Mouse (Mus musculus): ENCODE measurements around the gene Agap2.

DNA sequence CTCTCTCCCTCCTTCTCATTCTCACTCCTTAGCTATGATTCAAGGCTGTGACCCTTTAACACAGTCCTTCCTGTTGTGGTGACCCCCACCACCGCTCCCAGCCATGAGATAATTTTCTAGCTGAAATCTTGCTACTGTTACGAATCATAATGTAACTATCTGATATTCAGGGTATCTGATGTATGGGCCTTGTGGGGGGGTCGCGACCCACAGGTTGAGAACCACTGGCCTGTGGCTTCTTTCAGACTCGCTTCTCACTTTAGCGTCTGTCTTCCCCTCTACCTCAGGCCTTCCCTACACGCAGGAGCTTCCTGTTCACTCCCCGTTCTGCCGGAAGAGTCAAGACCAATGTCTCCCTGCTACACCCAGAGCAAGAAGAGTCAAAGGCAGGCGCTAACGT is 43.4 kb downstream of the Agap2 start:
- no peak for TF ChIP-seq CTCF (IDR thresholded peaks at IDR 0.05; ENCODE audit: extremely low read depth, insufficient read depth, insufficient read length, insufficient replicate concordance)
- no peak for TF ChIP-seq POLR2A (IDR thresholded peaks at IDR 0.05; ENCODE audit: low read depth, low read length)
